Mouse (Mus musculus) T-helper 17 cell (primary cell): Measurements from ENCODE around the gene Nlrp9c.
"Not testable (repeated sequence)": the region's sequence is repeated elsewhere in the genome, so short reads cannot be mapped to it uniquely, and the experiment has no call there.

ENCODE experiments used
- in situ Hi-C, 2 experiments: fragments of 300-600 bp; cut with MboI, MseI; formaldehyde crosslinking; loops; 1 replicate in 1 of 2; 2 replicates in 1 of 2; pipeline ENCODE4 v1.15.1; 2025; ENCODE audit warnings: high pct_unique_total_duplicates in 2 of 2

Gene Nlrp9c

GRCm38 (mm10) chr7:26403600-26403999, at the start of gene Nlrp9c:
Gene Nlrp9c (minus strand): TSS chr7:26403700.
- in situ Hi-C loops = not testable (repeated sequence)

- in situ Hi-C loops = no loop called here
These were observed 31.3 kb upstream of the Nlrp9c start, which contains the start of gene Nlrp4a for GRCm38 (mm10) chr7:26434813-26435212. Gene Nlrp4a (plus strand): TSS chr7:26435113.

GRCm38 (mm10) chr7:26391811-26392210, 11.7 kb downstream of the Nlrp9c start:
- in situ Hi-C loops = not testable (repeated sequence)

GRCm38 (mm10) chr7:26391137-26391536, 12.4 kb downstream of the Nlrp9c start:
- in situ Hi-C loops = not testable (repeated sequence)

- in situ Hi-C loops = not testable (repeated sequence)
These were observed 16.8 kb downstream of the Nlrp9c start for GRCm38 (mm10) chr7:26386691-26387090.

GRCm38 (mm10) chr7:26380807-26381206, 22.7 kb downstream of the Nlrp9c start:
- in situ Hi-C loops = no loop called here

- in situ Hi-C loops = not testable (repeated sequence)
These were observed 30.3 kb downstream of the Nlrp9c start for GRCm38 (mm10) chr7:26373221-26373620.

GRCm38 (mm10) chr7:26356719-26357118, 46.8 kb downstream of the Nlrp9c start:
- in situ Hi-C loops = loop anchor here in 1 of 2 experiments (5.0 kb wide), 1 partner anchor 531 kb away; no protein-coding TSS in a partner anchor

- in situ Hi-C loops = loop anchor here in 1 of 2 experiments (5.0 kb wide), 1 partner anchor 530 kb away; no protein-coding TSS in a partner anchor
These were observed 51.2 kb downstream of the Nlrp9c start for GRCm38 (mm10) chr7:26352258-26352657.

GRCm38 (mm10) chr7:26350177-26350576, 53.3 kb downstream of the Nlrp9c start:
- in situ Hi-C loops = loop anchor here in 1 of 2 experiments (5.0 kb wide), 1 partner anchor 532 kb away; no protein-coding TSS in a partner anchor

GRCm38 (mm10) chr7:26320361-26320760, 83.1 kb downstream of the Nlrp9c start:
- in situ Hi-C loops = loop anchor here in 1 of 2 experiments (10.0 kb wide), 1 partner anchor 534 kb away; no protein-coding TSS in a partner anchor

- in situ Hi-C loops = loop anchor here (5.0 kb wide), 2 partner anchors 636 to 641 kb away; no protein-coding TSS in a partner anchor
These were observed 87.7 kb downstream of the Nlrp9c start for GRCm38 (mm10) chr7:26315809-26316208.

GRCm38 (mm10) chr7:26315194-26315593, 88.3 kb downstream of the Nlrp9c start:
- in situ Hi-C loops = loop anchor here (5.0 kb wide), 2 partner anchors 637 to 642 kb away; no protein-coding TSS in a partner anchor

- in situ Hi-C loops = not testable (repeated sequence)
These were observed 91.7 kb downstream of the Nlrp9c start for GRCm38 (mm10) chr7:26311786-26312185.

GRCm38 (mm10) chr7:26306926-26307325, 96.6 kb downstream of the Nlrp9c start, which contains the start of gene Cyp2a4:
Gene Cyp2a4 (plus strand): TSS chr7:26307169.
- in situ Hi-C loops = loop anchor here (5.0 kb wide), 1 partner anchor 530 kb away; the partner anchor contains the start of gene Cyp2a5 (in 2 of the 2)

GRCm38 (mm10) chr7:26303429-26304166, 99.9 kb downstream of the Nlrp9c start:
- in situ Hi-C loops = not testable (repeated sequence)
